Mouse (Mus musculus) liver (tissue): ENCODE data around the gene Selenon.

ENCODE experiments used
- DNase-seq: peaks from one replicate; pipeline ENCODE4 v3.0.0-alpha.2; 2020; ENCODE audit warnings: mixed read lengths

The Selenon gene

DNA sequence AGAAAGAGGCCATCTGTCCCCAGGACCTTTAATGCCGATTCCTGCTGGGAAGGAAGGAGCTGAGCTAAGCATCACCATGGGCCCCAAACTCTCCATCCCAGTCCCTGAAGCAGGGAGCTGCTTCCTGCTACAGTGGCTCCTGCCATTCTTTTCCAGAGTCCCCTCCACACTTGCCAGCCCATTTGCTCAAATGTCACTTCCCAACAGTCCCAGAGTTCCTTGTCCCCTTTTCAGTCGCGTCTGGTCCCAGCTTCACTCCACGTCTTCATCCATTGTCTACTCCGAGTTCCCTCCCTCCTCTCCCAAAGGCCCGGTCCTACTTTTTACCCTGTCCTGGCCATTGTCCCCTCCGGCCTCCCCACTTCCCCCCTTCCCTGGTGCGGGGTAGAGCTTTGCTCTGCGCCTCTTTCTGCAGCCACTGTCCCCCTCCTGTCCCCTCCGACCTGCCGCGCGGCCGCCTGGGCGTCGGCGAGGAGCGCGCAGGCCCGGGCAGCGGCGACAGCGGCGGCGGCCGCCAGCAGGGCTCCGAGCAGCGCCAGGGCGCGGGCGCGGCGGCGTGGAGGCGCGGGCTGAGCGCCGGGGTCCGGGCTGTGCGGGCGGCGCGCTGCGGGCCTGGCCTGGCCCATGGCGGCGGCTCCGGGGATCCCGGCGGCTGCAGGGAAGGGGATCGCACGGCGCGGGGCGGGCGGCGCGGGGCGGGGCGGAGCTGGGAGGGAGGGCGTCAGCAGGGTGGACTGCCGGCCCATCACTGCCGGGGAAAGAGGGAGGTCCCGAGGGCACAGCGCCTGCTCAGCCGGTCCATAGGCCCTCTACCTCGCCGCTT is at the start of gene Selenon:
Selenon (minus strand) TSS at position 673 of the 823 bp plus-strand sequence.
- DNase-seq, result peak; percentile 79

DNA sequence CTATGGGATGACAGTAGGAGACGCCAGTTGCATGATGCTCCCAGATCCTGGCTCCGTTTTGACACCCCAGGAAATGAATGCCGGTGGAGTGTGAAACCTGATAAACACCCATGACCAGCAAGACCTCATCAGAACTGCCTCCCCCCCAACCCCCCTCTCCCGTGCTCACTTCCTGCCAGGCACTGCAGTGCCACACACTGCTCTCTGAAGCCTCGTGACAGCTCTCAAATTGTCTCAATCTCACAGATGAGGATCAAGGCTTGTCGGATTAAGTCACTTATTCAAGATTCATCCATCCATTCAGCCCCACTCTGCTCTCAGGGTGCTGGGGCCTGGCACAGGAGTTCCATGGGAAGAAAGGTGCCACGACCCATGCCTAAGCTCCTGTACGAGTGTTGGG is 49.4 kb upstream of the Selenon start:
- peak; percentile 29 for DNase-seq

DNA sequence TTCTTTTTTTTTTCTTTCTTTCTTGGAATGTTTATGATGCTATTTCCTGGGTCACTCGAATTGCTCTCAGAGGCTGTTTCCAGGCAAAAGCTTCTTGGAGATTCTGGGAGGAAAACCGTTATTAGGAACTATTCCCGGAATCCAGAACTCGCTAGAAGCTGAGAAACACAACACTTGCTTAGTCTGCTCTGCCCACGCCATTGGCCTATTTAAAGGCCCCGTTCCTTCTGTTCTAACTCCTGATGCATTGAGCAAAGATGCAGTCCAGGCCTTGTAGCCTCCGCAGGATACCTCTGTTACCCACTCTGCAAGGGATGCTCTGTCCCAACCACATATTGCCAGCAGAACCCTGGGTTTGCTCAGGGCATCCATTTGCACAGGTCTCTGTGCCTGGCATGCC is 48.8 kb upstream of the Selenon start:
- no peak for DNase-seq

DNA sequence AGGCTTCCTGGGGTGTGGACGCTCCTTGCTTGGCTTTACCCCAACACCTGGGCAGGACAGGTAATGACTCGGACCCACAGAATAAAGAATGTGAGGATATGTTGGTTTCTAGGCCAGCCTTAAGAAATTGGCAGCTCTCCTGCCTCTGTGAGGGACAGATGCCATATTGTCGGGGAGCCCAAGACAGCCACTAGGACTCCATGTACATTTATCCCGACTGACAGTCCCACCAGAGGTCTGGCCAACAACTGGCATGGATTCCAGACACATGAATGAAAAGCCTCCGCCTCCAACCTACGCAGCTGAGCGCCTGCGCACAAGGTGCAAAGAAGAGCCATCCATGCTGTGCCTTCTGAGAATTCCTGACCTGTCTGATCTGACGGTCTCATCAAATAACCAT is 48.1 kb upstream of the Selenon start:
- DNase-seq, result no peak

DNA sequence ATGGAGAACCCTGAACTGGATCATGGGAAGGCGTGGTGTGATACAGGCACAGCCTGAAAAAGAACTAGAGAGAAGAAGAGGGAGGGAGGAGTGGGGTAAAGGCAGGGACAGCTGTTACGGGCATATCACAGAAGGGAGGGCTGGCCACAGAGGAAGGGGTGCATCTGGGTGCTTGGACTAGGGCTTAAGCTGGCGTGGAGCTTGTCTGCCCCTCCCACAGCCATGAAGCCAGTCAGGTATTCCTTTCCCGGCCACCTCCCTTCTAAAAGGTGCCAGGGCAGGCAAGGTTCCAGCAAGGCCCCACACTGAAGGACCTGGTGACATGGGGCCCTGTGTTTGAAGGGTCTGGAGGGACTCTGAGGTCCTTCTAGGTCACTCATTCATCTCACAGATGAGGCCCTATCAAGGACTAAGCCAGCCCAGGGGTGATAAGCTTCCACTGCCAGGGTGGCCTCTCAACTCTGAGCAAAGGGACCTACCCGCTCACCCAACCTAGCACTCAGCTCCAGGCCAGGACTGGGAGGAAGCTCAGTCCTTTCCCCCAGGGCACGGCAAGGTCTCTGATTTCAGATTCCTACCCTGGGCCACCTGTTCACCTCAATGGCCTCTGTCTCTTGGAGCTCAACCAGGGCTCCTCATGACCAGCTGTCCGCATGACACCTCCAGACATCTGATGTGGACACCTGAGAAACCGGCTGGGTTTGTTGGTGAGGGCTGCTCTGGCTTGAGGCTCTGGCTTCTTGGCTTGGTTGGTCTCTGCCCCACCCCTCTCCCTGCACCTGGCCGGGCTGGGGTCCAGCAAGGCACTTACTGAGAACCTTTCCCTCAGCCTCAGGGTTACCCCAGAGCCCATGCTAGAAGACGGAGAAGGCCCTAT is 45.1 kb upstream of the Selenon start:
- DNase-seq, result no peak

DNA sequence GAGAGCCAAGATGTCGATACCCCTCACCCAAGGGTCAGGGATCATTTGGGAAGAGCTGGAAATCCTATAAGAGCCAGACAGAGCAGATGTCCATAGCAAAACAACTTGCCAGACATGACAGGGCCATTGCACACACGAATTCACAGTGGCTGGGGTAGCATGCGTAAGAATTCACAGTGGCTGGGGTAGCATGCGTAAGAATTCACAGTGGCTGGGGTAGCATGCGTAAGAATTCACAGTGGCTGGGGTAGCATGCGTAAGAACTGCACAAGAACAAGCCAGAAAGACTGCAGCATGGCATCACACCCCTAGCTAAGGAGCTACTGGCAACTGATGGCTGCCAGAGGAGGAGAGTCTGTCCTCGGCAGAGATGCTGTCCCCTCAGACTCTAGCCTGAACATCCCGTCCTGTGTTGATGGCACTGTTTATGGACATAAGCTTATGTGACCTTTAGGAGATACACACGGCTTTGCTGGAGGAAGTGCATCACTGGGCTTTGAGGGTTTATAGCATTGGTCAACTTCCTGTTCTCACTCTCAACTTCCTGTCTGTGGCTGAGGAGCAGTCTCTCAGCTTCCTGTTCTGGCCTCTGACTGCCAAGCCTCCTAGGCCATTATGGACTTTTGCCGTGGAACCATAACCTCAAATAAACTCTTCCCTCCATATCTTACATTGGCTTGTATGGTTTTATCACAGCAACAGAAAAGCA is 42.9 kb upstream of the Selenon start:
- no peak for DNase-seq

DNA sequence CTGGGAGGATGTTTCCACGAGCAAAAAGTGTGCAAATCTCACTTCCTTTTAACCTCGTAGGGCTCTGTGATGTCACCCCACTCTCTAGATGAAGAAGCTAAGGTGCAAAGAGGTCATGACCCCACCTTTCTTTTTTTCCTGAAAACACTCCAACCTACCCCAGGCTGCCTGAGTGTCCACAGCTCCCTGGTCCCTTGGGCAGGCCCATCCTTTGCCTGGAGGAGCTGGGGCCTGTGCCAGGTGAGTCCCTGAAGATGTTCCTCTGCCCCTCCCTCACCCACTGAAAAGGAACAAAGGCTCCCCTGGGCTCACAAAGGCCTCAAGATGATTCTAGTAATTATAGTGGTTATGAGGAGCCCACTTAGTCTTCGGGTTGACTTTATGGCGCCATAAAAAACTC is 40.5 kb upstream of the Selenon start:
- no peak for DNase-seq

DNA sequence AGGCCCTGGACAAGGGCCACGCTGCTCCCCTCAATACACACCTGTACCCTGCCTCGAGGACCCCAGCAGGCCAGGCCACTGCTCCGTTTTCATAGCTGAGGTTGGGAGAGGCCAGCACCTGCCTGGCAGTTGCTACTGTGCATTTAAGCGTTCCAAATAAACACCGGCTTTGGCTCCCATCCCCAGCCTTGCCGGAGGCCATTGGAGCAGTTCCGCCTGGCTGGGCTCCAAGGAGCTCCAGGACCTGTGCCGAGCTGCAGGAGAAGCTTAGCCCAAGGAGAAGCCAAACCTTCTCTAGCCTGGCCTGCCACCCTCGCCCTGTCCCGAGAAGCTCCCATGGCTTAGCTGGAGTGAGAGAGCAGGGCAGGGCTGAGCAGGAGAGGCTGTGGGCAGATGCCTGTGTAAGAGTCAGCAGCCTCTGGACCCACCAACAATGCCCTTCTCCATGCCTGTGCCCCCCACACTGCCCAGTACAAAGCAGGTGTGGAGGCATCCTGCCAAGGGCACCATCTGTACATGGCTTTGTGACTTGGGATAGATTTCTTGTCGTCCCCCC is 39.6 kb upstream of the Selenon start:
- no peak for DNase-seq

DNA sequence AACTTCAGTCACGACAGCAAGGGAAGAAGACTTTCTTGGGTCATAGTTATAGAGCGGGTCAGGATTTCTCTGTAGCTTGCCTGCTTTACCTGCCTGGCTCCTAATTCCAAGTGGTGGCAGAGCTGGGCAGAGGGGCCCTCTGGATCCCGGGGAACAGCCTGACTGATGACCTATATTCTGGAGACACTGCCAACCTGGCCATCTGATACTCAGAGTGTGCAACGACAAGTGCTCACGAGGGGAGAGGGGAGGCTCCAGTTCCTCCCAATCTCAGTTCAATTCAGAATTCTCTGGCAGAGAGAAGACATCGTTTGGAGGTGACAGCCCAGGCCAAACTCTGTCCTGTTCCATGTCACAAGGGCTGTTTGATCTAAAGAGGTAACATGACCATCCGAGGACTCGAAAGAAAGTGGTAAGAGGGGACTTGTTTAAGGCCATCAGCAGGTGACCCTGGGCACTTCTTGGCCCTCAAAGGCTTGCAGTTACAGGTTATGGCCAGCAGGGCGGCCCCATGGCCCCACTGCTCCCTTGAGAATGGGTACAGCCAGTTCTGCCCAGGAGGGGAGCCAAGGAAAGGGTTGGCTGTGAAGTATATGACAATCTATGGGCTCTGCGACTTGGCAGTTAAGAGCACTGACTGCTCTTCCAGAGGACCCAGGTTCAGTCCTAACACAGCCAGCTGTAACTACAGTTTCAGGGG is 38.4 kb upstream of the Selenon start:
- peak; percentile 22 for DNase-seq

DNA sequence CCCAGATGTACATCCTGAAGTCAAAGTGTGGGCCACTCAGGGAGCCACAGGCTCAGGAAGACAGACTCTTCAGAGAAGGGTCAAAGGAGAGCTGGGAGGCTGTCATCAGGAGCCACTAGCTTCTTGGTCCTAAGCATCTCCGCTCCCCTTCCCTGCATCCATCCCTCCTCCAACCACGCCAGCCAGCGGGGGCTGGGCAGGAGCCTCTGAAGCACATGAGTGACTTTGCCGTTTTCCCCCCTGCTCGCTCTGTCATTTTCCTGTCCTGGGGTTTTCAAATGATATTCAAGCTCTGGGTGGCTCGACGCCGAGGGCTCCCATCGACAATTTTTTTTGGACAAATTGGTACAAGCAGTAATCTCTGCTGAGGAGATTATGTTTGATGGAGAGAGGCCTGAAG is 37.8 kb upstream of the Selenon start:
- DNase-seq, result no peak

DNA sequence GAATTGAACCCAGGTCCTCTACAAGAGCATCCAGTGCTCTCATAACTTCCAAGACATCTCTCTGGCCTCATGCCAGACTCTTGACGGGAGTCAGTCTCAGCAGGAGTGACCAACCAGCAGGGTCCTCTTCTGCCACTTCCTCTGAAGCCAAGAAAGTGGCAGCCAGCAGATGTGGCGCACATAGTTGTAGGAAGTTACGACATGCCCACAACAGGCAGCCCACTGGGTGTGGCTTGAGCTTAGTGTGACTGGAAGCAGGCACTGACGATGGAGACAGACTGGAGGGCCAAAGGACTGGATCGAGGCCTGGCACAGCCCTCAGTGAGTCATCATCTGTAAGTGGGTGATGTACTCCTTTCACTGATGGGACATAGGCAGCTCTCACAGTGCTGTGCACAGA is 37.0 kb upstream of the Selenon start:
- DNase-seq, result peak; percentile 29

DNA sequence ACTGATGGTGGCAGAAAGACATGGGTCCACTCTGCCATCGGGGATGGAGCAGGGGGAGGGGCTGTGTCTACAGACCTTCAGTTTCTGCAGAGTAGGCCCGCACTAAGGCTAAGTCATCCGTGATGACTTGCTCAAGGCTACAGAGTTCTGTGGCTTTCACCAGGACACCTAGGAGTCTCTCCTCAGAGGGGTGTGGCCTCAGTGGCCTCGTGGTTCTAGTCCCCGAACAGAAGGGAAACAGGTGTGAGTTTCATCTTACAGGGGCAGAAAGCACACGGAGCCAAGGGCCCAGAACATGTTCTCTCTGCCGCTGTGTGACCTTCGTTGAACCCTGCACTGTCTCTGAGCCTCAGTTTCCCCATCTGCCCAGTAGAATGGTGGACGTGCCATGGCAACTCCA is 36.3 kb upstream of the Selenon start:
- no peak for DNase-seq

DNA sequence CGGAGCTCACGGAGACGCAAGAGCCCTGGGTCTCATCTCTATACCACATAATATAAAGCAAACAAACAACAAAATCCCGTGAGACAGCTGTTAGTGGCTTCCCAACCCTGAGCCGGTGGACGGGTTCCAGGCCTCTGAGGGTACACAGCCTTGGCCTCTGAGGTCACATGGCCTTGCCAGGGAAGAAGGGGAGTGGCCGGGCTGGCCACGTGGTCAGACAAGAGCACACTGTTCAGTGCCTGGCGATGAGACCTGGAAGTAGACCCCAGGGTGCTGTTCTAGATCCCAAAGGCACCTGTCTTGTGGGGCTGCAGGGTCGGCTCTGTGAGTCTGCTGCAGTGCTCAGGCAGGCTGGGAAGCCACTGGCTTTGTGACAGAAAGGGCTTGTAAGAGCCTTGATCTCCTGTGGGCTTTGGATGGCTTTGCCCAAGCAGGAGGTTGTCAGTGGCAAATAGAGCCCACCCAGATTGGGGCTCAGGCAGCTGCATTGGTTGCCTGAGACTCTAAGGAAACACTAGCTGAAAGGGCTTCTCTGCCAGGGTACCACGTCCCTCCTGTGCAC is 35.8 kb upstream of the Selenon start:
- DNase-seq, result no peak

DNA sequence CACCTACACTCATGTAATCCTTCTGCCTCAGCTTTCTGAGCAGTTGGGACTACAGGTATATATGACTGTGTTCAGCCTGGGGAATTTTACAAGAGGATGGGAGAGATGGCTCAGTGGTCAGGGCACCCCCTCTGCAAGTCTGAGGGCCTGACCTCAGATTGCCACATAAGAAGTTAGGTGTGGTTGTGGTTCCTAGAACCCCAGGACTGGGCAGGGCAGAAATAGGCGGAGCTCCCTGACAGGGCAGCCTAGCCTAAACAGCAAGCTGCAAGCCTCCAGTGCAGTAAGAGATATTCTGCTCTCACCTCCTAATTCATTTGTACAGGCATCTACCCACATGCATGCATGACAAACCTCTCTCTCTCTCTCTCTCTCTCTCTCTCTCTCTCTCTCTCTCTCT is 34.7 kb upstream of the Selenon start:
- no peak for DNase-seq

DNA sequence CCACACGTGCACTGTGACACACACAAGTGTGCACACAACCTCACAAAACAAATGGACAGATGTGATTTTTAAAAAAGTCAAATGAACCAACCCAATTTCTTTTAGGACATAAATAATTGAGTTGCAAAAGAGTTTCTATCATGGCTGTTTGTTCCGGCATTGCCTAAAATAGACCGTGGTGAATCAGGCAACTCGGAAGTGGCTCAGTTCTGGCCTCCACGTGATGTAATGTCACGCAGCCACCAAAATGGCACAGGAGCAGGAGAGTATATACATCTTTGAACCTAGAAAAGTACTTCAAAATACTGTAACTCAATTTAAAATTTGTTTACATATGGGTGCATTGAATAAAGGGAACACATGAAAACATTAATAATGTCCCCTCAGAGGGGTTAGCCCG is 34.2 kb upstream of the Selenon start:
- DNase-seq, result no peak

DNA sequence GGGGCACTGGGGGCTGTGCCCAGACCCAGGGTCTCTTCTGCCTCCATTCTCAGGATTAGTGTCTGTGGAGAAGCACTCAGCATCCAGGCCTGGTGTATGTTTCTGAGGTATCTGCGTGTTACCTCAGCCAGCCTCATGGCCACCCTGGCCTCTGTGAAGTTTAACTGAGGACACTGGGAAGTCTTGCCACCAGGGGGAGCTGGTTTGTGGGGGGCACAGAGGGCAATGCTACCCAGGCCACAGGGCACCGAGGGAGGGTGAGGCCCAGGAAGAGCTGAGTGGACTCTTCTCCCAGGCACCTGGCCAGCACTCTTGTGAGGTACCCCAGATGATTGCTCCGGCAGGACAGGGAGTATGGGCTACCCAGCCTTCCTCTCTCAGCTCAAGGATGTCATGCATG is 31.5 kb upstream of the Selenon start:
- peak; percentile 51 for DNase-seq

DNA sequence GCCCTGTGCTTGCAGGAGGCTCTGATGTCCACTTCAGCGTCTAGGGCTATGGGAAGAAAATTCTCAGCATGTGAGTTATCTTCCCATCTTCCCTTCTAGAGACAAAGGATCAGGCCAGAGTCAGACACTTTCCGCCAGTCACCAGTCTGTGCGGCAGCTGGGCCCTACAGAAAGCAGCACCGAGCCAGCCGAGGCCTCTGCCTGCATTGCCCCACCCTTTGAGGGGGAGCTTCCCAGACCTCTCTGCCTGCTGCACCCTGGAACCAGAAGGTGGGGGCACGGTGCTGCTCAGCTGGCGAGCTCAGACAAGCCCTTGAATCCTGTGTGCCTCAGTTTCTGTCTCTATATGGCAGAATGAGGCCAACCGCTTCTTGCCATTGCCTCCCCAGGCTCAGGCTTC is 29.4 kb upstream of the Selenon start:
- no peak for DNase-seq

DNA sequence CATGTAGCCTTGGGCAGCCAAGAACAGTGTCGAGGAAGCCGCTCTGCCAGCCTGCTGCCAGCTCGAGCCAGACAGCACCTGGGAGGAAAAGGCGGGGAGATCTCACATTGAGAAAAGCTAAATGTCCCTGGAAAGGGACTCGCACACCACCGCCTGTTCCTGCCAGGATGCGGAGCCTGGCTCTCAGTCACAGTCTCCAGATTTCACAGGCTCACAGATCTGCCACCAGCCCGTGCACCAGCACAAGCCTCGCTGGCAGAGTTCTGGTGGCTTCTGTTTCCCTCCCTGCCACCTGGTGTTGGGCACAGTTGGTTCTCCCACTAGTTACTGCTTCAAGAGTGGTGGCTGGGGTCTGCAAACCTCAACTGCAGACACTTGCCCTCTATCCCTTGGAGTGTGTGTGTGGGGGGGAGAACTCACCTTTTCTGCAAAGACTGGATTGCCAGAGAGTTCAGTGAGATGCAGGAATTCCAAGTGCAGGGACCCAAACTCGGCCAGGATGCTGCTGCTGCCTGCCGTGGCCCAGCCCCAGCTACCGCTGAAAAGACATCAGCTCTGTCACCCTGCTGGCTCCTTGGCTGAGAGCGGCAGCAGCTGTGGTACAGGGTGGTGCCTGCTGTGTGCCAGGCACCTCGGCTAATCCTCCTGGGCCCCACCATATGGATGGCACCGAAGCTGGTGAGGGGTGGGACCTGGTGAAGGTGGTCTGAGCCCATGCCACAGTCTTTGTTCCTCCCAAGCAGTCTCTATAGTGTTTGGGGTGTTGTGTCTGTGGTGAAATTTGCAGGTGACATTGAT is 28.6 kb upstream of the Selenon start:
- DNase-seq, result no peak

DNA sequence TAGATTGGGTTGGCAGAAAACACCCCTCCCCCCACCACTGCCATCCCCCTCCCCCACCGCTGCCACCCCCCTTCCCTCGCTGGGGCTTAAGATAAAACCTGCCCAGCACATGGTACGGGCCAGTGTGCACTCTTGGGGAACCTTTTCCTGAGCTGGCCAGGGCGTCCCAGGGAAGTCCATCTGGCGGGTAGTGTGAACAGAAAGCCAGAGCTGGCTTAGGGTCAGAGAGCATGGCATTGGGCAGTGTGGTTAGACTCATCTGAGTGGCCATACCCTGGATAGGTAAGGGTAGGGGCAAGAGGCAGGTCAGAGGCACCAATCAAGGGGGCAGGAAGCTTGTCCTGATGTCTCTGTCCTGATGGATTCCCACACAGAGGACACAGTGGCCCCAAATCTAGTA is 27.7 kb upstream of the Selenon start:
- DNase-seq, result no peak

DNA sequence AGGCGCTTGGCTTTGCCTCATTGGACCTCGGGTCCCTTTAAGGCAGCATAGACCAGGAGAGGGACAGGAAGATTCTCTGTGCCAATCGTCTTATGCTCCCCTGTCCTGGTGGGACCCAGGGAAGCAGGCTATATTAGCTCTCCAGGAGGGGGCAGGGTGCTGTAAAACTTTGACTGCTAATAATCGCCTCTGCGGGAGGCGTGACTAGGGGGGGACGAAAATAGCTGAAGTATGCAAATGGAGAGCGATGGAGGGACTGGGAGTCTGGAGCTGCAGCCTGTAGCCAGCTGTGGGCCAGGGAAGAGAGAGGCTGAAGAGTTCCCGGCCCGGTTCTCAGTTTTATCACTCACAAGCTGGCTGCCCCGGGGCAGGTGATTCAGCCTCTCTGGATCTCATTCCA is 27.2 kb upstream of the Selenon start:
- peak; percentile 25 for DNase-seq

DNA sequence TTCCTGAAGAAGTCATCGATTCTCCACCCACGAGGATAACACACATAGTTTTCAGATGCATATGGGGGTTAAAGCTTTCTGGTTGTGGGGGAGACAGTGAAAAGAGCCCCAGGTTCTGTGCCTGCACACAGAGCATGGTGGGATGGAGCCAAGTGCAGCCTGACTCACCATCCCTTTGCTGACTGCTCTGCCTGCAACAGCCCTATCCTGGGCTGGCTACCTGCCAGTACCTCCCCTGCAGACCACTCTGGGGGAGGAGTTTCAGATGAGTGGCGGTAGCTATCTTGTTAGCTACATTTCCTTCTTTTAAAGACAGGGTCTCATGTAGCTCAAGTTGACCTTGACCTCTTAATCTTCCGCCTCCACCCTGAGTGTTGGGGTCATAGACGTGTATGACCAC is 26.4 kb upstream of the Selenon start:
- no peak for DNase-seq
